Mouse (Mus musculus): ENCODE measurements around the gene Mpeg1. TPM values are rescaled to one million over a fixed set of nuclear protein-coding genes. Genes with fewer than 3 reads are reported as not detected.

The Mpeg1 gene
- polyA plus RNA-seq, 1 experiment: 2,361 TPM

GRCm38 (mm10) chr19:12488205-12488966 is 27.8 kb downstream of the Mpeg1 start:
- Histone ChIP-seq H3K4me3 (ENCODE audit: insufficient read depth, low read length) (no peak overlapping the region), H3K27ac (ENCODE audit: insufficient read depth, low read depth, low read length) (no peak overlapping the region), H3K4me1 (ENCODE audit: control insufficient read depth, insufficient read depth, low read length) (peaks cover 31% of the 10 kb centered on the region)
- TF ChIP-seq POLR2A (IDR thresholded peaks at IDR 0.05; ENCODE audit: borderline replicate concordance, low read depth, low read length) (no peak), CTCF (IDR thresholded peaks at IDR 0.05; ENCODE audit: low read depth, low read length) (peak; percentile 29)

GRCm38 (mm10) chr19:12488969-12489674 is 28.5 kb downstream of the Mpeg1 start:
- TF ChIP-seq POLR2A (IDR thresholded peaks at IDR 0.05; ENCODE audit: borderline replicate concordance, low read depth, low read length) (no peak), CTCF (IDR thresholded peaks at IDR 0.05; ENCODE audit: low read depth, low read length) (no peak)
- Histone ChIP-seq H3K4me3 (ENCODE audit: insufficient read depth, low read length) (no peak overlapping the region), H3K4me1 (ENCODE audit: control insufficient read depth, insufficient read depth, low read length) (peaks cover 25% of the 10 kb centered on the region), H3K27ac (ENCODE audit: insufficient read depth, low read depth, low read length) (no peak overlapping the region)

- Histone ChIP-seq H3K4me3 (ENCODE audit: insufficient read depth, low read length) (no peak overlapping the region), H3K4me1 (ENCODE audit: control insufficient read depth, insufficient read depth, low read length) (peaks cover 19% of the 10 kb centered on the region), H3K27ac (ENCODE audit: insufficient read depth, low read depth, low read length) (no peak overlapping the region)
- TF ChIP-seq POLR2A (IDR thresholded peaks at IDR 0.05; ENCODE audit: borderline replicate concordance, low read depth, low read length) (no peak), CTCF (IDR thresholded peaks at IDR 0.05; ENCODE audit: low read depth, low read length) (no peak)
These were observed 29.3 kb downstream of the Mpeg1 start for GRCm38 (mm10) chr19:12489675-12490570.

- TF ChIP-seq POLR2A (IDR thresholded peaks at IDR 0.05; ENCODE audit: borderline replicate concordance, low read depth, low read length) (no peak), CTCF (IDR thresholded peaks at IDR 0.05; ENCODE audit: low read depth, low read length) (no peak)
- Histone ChIP-seq H3K4me1 (ENCODE audit: control insufficient read depth, insufficient read depth, low read length) (peaks cover 19% of the 10 kb centered on the region), H3K4me3 (ENCODE audit: insufficient read depth, low read length) (no peak overlapping the region), H3K27ac (ENCODE audit: insufficient read depth, low read depth, low read length) (no peak overlapping the region)
These were observed 31.1 kb downstream of the Mpeg1 start for GRCm38 (mm10) chr19:12491636-12492035.

GRCm38 (mm10) chr19:12493453-12494186 is 33.0 kb downstream of the Mpeg1 start:
- Histone ChIP-seq H3K27ac (ENCODE audit: insufficient read depth, low read depth, low read length) (no peak overlapping the region), H3K4me3 (ENCODE audit: insufficient read depth, low read length) (no peak overlapping the region), H3K4me1 (ENCODE audit: control insufficient read depth, insufficient read depth, low read length) (peaks cover 2% of the 10 kb centered on the region; the same call in 1 of the 2 replicates)
- TF ChIP-seq POLR2A (IDR thresholded peaks at IDR 0.05; ENCODE audit: borderline replicate concordance, low read depth, low read length) (no peak), CTCF (IDR thresholded peaks at IDR 0.05; ENCODE audit: low read depth, low read length) (no peak)

GRCm38 (mm10) chr19:12494187-12494458 is 33.5 kb downstream of the Mpeg1 start:
- H3K4me1 ChIP-seq (ENCODE audit: control insufficient read depth, insufficient read depth, low read length): peaks cover 6% of the 10 kb centered on the region

GRCm38 (mm10) chr19:12494972-12495535 is 34.5 kb downstream of the Mpeg1 start:
- TF ChIP-seq POLR2A (IDR thresholded peaks at IDR 0.05; ENCODE audit: borderline replicate concordance, low read depth, low read length) (no peak), CTCF (IDR thresholded peaks at IDR 0.05; ENCODE audit: low read depth, low read length) (no peak)
- Histone ChIP-seq H3K4me3 (ENCODE audit: insufficient read depth, low read length) (no peak overlapping the region), H3K27ac (ENCODE audit: insufficient read depth, low read depth, low read length) (no peak overlapping the region), H3K4me1 (ENCODE audit: control insufficient read depth, insufficient read depth, low read length) (peaks cover 12% of the 10 kb centered on the region)

More at GRCm38 (mm10) chr19:12494187-12494458, 33.5 kb downstream of the Mpeg1 start:
- Histone ChIP-seq H3K4me3 (ENCODE audit: insufficient read depth, low read length) (no peak overlapping the region), H3K27ac (ENCODE audit: insufficient read depth, low read depth, low read length) (no peak overlapping the region)
- TF ChIP-seq POLR2A (IDR thresholded peaks at IDR 0.05; ENCODE audit: borderline replicate concordance, low read depth, low read length) (no peak), CTCF (IDR thresholded peaks at IDR 0.05; ENCODE audit: low read depth, low read length) (no peak)

- no peak for TF ChIP-seq CTCF (IDR thresholded peaks at IDR 0.05; ENCODE audit: low read depth, low read length)
- no peak for TF ChIP-seq POLR2A (IDR thresholded peaks at IDR 0.05; ENCODE audit: borderline replicate concordance, low read depth, low read length)
- Histone ChIP-seq H3K27ac (ENCODE audit: insufficient read depth, low read depth, low read length) (no peak overlapping the region), H3K4me3 (ENCODE audit: insufficient read depth, low read length) (no peak overlapping the region), H3K4me1 (ENCODE audit: control insufficient read depth, insufficient read depth, low read length) (peaks cover 15% of the 10 kb centered on the region)
These were observed 35.7 kb downstream of the Mpeg1 start for GRCm38 (mm10) chr19:12496241-12496640.

GRCm38 (mm10) chr19:12497909-12498308 is 37.3 kb downstream of the Mpeg1 start:
- Histone ChIP-seq H3K27ac (ENCODE audit: insufficient read depth, low read depth, low read length) (no peak overlapping the region), H3K4me1 (ENCODE audit: control insufficient read depth, insufficient read depth, low read length) (peaks cover 15% of the 10 kb centered on the region), H3K4me3 (ENCODE audit: insufficient read depth, low read length) (no peak overlapping the region)
- TF ChIP-seq POLR2A (IDR thresholded peaks at IDR 0.05; ENCODE audit: borderline replicate concordance, low read depth, low read length): no peak
- TF ChIP-seq CTCF (IDR thresholded peaks at IDR 0.05; ENCODE audit: low read depth, low read length): no peak
